Mouse (Mus musculus): Measurements from ENCODE around the gene Rasa3. TPM values are rescaled to one million over a fixed set of nuclear protein-coding genes. Genes with fewer than 3 reads are reported as not detected.

Rasa3 gene
- total RNA-seq, 2 experiments from 2014 or later, result 7.5 to 11.8 TPM

DNA sequence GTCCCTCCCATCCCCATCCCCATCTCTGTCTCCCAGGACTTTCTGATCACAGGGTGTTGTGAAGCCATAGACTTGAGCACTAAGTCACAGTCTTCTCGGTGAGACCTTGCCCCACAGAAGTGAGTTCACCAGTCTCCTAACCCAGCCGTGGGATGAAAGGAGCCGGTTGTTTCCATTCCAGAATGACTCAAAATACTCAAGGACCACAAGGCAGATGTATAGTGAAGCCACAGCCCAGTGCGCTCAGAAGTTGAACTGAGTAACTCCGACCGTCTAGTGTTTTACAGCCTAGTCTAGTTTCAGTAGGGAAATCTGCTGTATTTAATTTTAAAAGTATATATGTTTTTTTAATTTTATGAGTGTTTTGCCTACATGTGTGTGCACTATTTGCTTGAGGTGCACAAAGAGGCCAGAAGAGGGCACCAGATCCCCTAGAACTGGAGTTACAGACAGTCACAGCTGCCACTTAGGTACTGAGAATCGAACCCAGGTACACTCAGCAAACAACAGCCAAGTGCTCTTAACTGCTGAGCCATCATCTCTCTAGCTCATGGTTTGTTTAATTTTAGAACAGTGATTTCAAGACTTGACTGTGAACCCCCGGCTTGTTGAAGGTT, 9.8 kb upstream of the Rasa3 start:
- intact Hi-C loops (cut with DNase I), result no loop called here

DNA sequence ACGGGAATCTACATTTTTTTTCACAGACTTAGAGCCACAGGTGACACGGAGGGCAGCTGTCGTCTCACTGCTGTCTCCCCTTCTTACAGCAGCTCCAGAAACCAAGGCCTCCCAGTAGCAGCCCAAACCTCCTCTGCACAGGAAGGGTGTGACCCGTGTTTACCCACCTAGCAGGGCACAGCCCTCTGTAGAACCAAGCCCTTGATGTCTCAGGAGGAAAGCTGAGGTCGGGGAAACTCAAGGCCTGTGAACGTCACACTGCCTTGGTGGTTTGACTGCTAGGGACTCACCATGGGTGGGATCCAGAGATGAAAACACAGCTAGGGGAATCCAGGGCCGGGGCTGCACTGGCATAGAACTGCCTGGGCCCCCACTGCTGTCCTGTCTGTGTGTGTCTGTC, 9.0 kb upstream of the Rasa3 start:
- DNase-seq, result no peak
- intact Hi-C loops (cut with DNase I), result no loop called here

More for the DNA sequence above, 9.8 kb upstream of the Rasa3 start:
- no peak for DNase-seq

DNA sequence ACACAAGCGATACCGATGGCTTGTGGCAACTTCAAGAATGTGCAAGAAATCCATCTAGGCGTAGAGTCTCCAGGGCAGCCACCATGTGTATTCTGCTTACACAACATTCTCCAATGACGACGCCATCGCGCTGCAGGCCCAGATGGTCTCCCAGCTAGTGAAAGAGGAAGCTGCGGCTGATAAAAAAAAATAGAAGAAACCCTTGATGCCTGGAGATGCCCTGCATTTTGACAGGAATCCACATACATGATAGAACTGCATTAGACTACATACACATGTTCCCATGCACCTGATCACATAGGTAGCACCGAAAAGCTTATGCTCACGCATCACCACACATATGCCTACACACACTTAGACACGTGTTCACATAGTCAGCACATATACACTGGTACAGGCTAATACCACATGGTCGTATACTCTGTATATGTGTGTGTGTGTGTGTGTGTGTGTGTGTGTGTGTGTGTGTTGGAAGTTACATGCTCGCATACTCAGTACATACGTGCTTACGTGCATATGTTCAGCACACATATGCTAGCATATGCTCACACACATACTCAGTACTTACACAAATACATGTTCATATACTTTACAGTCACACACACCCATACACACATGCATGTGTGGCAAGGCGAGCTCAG, 8.4 kb upstream of the Rasa3 start:
- no peak for DNase-seq

DNA sequence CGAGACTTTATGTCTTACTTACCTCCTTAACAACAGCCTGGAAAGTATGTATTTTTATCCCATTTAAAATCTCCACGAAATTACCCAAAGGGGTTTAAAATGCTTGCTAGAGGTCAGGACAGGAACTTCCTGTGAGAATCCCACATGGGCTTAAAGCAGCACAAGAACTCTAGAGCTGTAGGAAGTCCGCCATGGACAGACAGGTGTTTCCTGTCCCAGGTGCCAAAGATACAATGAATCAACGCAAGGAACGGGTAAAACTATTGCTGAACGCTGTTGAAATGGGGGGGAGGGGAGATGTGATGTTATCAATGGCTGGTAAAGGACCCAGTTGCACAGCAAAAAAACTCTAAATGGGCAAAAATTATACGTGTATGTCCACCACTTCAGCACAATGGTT, 6.7 kb upstream of the Rasa3 start:
- no peak for DNase-seq
- intact Hi-C loops (cut with DNase I), result no loop called here

More for the DNA sequence above, 8.4 kb upstream of the Rasa3 start:
- intact Hi-C loops (cut with DNase I), result no loop called here

- no peak for DNase-seq
- intact Hi-C loops (cut with DNase I), result loop anchor here (5.0 kb wide), 1 partner anchor 76 kb away; no protein-coding TSS in a partner anchor
These were observed 779 bp upstream of the Rasa3 start for GRCm38 (mm10) chr8:13678182-13678581.

DNA sequence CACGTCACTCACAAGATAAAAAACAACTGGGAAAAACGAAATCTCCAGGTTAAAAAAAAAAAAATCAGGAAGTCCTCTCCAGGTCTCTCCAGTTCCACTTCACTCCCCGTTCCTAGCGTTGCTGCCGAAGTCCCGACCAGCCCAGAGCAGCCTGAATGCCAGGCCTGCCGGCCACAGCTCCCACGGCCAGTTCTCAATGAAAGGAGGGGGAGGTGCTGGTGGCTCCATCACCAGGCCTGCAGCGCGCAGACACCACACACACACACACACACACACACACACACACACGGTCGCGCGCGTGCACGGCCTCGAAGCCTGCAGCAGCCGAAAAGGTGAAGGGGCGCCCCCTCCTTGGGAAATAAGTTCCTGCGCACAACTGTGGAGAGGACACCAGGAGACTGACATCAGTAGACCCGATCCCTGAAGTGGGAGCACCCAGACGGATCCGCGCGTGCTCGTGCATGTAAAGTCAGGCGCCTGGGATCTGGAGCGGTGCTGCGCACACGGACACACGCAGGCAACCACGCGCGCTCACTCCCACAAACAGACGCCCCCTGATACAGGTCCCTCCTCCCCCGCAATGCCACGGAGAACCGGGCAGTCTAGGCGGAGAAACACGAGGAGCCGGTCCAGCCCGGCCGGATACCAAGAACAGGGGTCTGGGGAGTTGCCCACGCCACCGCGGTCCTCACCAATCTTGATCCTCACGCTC, 546 bp downstream of the Rasa3 start:
- peak; percentile 50 to 59 for DNase-seq
- intact Hi-C loops (cut with DNase I), result loop anchor here (5.0 kb wide), 1 partner anchor 75 kb away; no protein-coding TSS in a partner anchor

GRCm38 (mm10) chr8:13676302-13676700, 1.1 kb downstream of the Rasa3 start:
- DNase-seq, result peak; percentile 60 to 64
- intact Hi-C loops (cut with DNase I), result loop anchor here (5.0 kb wide), 1 partner anchor 74 kb away; no protein-coding TSS in a partner anchor

DNA sequence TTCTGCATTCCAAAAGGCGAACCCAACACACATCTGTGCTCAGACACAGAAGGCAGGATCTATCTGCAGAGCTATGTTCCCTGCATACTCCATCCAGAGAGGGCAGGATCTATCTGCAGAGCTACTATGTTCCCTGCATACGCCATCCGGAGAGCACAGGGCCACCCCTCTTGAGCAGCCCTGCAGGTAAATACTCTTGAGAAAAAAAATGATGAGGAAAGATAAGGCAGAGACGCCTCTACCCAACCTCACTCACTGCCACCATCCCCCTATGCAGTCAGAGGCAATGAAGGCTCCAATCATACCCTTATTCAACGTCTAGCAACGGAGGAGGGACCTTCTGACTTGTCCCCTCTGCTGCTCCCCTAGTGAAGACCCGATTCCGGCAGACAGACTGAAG, 1.9 kb downstream of the Rasa3 start:
- DNase-seq, result no peak
- intact Hi-C loops (cut with DNase I), result loop anchor here (5.0 kb wide), 1 partner anchor 73 kb away; no protein-coding TSS in a partner anchor

DNA sequence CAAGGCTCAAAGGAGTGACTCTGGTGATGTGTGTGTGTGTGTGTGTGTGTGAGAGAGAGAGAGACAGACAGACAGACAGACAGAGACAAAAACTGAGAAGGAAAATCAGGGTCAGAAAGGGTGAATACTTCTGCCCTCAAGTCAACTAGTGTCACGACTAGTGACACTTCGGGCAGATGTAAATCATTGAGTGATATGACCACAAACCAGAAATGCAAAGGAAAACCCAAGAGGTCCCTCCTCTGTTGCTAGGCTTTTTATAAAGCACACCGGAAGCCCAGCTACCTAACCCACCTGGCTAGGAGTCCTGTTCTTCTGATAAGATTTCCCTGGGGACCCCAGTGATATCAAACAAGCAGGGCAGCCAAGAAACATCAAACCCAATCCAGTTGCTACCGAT, 2.3 kb downstream of the Rasa3 start:
- intact Hi-C loops (cut with DNase I), result loop anchor here (5.0 kb wide), 1 partner anchor 73 kb away; no protein-coding TSS in a partner anchor

DNA sequence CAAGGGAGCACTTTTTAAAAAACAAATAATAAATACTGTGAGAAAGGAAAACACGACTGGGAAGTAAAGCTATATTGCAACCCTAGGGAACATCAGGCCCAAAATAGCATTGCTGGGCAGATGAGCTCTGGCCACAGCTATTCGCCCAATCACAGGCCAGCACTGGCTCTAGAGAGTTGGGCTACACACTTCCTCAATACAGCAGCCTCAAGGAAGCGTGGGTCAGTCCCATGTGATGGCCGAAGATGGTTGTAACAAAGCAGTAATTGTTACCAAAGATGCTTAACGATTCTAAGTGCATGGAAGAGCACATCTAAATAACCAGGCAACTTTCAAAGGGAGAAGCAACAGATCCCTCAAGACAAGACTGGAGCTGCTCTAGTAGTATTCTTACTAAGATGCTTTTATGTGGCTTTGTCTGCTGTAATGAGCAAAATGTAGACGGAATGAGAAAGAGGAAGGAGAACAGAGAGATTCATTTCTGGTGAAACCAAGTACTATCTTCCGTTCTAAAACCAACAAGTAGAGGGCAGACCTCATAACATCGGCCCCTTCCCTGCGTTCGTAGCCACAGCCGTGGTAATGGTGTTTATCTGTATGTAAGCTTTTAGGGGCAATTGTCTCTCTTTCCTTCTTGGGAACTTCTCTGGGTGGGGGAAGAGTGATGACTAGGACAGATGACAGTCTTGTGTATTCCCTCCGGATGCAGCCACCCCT, 3.0 kb downstream of the Rasa3 start:
- peak in 1 of 2 experiments; percentile 22 for DNase-seq
- intact Hi-C loops (cut with DNase I), result loop anchor here (5.0 kb wide), 1 partner anchor 72 kb away; no protein-coding TSS in a partner anchor

More for the DNA sequence above, 2.3 kb downstream of the Rasa3 start:
- no peak for DNase-seq

DNA sequence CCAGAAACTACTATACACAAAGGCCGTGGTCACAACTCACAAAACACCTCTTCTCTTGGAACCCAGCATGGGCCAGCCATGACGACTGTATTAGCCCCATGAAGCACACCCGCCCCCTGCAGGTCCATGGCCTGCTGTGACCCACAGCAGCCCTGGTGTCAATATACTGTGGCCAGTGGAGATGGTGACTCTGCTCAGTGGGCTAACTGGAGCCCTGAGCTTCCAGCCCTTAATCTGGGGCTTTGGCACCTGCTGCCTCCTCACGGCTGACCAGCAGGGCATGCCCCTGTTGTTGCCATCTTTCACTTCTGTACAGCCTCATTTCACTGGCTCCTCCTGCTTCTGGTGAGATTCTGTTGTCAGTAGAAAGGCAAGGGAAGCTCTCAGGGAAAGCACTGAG, 4.2 kb downstream of the Rasa3 start:
- intact Hi-C loops (cut with DNase I), result no loop called here
- DNase-seq, result peak in 1 of 2 experiments; percentile 44

- no peak for DNase-seq
- intact Hi-C loops (cut with DNase I), result no loop called here
These were observed 6.0 kb downstream of the Rasa3 start for GRCm38 (mm10) chr8:13671246-13672003.

GRCm38 (mm10) chr8:13670011-13670471, 7.4 kb downstream of the Rasa3 start:
- peak; percentile 51 to 55 for DNase-seq
- intact Hi-C loops (cut with DNase I), result no loop called here

DNA sequence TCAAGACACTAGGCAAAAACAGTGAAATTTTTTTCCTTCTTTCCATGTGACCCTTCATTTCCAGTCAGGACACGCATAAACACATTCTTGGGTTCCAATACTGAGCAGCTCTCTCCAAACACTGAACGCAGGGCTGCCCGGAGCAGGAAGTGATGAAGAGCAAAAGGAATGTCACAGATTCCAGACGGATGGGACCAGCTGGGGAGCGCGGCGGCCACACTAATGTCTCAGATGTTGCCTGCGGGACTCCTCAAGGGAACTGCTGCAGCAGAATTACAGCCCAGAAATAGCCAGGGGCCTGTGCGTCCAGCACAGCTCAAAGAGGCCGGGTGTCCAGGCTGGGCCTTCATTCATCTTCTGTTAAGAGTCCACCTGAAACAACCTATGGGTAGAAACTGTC, 9.0 kb downstream of the Rasa3 start:
- intact Hi-C loops (cut with DNase I), result no loop called here
- DNase-seq, result peak in 1 of 2 experiments; percentile 64

- intact Hi-C loops (cut with DNase I), result no loop called here
- DNase-seq, result no peak
These were observed 9.5 kb downstream of the Rasa3 start for GRCm38 (mm10) chr8:13667917-13668316.

GRCm38 (mm10) chr8:13665944-13666343, 11.5 kb downstream of the Rasa3 start:
- intact Hi-C loops (cut with DNase I), result no loop called here
- no peak for DNase-seq

GRCm38 (mm10) chr8:13665538-13665937, 11.9 kb downstream of the Rasa3 start:
- DNase-seq, result no peak
- intact Hi-C loops (cut with DNase I), result no loop called here

DNA sequence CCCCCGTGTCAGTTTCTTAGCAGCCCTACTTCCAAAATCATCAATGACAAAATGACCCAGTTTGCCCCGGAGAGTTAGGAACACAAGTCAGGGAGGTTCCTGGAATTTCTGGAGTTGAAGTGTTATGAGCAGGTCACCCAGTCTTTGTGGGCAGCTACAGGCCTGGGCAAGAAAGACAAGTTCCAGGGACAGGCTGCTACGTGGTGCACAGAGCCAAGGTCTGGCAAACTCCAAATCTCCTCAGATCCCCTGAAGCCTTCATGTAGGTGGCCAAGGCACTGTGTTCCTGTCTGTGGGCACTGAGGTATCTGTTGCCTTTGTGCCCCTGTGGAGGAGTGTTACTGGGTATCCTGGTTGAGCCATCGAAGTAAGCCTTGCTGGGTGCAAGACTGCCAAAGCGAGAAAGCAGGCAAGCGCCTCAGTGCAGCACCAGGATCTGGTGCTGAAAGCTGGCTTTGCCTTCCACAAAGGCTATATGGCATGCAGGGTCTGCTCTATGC, 12.6 kb downstream of the Rasa3 start:
- no peak for DNase-seq
- intact Hi-C loops (cut with DNase I), result no loop called here

DNA sequence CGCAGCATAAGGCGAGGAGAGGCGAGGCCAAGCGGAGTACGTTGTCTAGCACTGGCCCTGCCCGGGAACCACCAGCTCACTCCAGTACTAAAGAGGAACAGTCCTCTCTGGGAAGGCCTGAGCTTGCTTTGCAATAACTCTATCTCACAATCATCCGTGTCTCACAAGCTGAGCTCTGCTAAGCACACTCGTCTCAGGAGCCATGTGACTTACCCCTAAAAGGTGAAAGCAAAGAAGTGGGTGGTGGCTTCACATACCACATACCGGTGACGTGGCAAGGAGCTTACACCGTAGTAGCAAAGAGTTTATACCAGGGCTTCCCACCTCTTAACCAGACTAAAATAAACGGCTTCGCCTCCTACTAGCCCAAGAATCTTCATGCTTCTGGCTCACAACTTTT, 17.1 kb downstream of the Rasa3 start:
- no peak for DNase-seq
- intact Hi-C loops (cut with DNase I), result no loop called here

GRCm38 (mm10) chr8:13657479-13657878, 19.9 kb downstream of the Rasa3 start:
- intact Hi-C loops (cut with DNase I), result no loop called here
- DNase-seq, result no peak
